Mouse (Mus musculus) liver, embryonic 14.5 days (tissue): Measurements from ENCODE around the gene Apba3.

Experiments
- CTCF ChIP-seq: IDR thresholded peaks from 2 replicates; pipeline ENCODE4 v1.5.1; 2016; ENCODE audit warnings: antibody characterized with exemption, low read depth, control low read depth
- EP300 ChIP-seq: IDR thresholded peaks from 2 replicates; pipeline ENCODE4 v1.6.1; 2016; ENCODE audit warnings: antibody characterized with exemption, low read depth

DNA sequence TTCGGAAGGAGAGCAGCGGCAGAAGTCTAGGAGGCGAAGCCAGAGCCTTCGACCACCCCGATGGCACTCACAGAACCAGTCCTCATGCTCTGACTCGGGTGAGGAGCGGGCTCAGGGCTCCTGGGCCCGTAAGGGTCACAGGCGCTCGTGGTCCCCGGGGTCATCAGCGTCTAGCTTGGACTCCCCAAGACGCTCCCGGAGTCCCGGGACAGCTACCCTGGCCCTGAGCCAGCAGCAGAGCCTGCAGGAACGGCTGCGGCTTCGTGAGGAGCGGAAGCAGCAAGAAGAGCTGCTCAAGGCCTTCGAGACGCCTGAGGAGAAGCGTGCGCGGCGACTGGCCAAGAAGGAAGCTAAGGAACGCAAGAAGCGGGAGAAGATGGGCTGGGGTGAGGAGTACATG lies 55.7 kb downstream of the Apba3 start:
- no peak for TF ChIP-seq CTCF
- TF ChIP-seq EP300: no peak
